Mouse (Mus musculus) embryonic facial prominence, embryonic 12.5 days (tissue): ENCODE data around the gene Hist1h1e. TPM values are rescaled to one million over a fixed set of nuclear protein-coding genes. Genes with fewer than 3 reads are reported as not detected.
"Not testable (repeated sequence)": the region's sequence is repeated elsewhere in the genome, so short reads cannot be mapped to it uniquely, and the experiment has no call there.

Experiments used
- ATAC-seq: fragments of 200-750 bp; cut with Nextera tagmentation; 2 replicates; pipeline ENCODE4 v1.8.0; 2017; ENCODE audit not compliant: insufficient number of reproducible peaks, insufficient read depth, low FRiP score, low TSS enrichment
- H3K27ac ChIP-seq: fragments of 300-500 bp; sonication (generic); 2 replicates; pipeline ENCODE4 v1.5.1; 2016; ENCODE audit warnings: mild to moderate bottlenecking
- H3K27me3 ChIP-seq: fragments of 300-500 bp; sonication (generic); 2 replicates; pipeline ENCODE4 v1.6.1; 2016; ENCODE audit warnings: mild to moderate bottlenecking, moderate library complexity
- H3K36me3 ChIP-seq: fragments of 300-500 bp; sonication (generic); 2 replicates; pipeline ENCODE4 v1.6.1; 2016; ENCODE audit warnings: mild to moderate bottlenecking
- H3K4me1 ChIP-seq: fragments of 300-500 bp; sonication (generic); 2 replicates; pipeline ENCODE4 v1.6.1; 2016
- H3K4me2 ChIP-seq: fragments of 300-500 bp; sonication (generic); replicated peaks from 2 replicates; pipeline ENCODE4 v1.6.1; 2016; ENCODE audit warnings: mild to moderate bottlenecking, moderate library complexity
- H3K4me3 ChIP-seq: fragments of 300-500 bp; sonication (generic); 2 replicates; pipeline ENCODE4 v1.5.1; 2016; ENCODE audit warnings: mild to moderate bottlenecking
- H3K9ac ChIP-seq: fragments of 300-500 bp; sonication (generic); 2 replicates; pipeline ENCODE4 v1.6.1; 2016; ENCODE audit warnings: mild to moderate bottlenecking, moderate library complexity
- H3K9me3 ChIP-seq: fragments of 300-500 bp; sonication (generic); 2 replicates; pipeline ENCODE4 v1.6.1; 2016; ENCODE audit warnings: mild to moderate bottlenecking, moderate library complexity
- WGBS: fragments of 180-500 bp; shearing (Covaris S2); methylation state at CpG from one replicate; pipeline ENCODE4 v1.1.7; 2016; 5-methylcytosine and 5-hydroxymethylcytosine counted together
- polyA plus RNA-seq: library from polyadenylated mRNA; unstranded; fragments of >200 nt; fragmentation: Nextera tagmentation; extraction: Ambion mirVana; gene quantifications from 2 replicates; pipeline ENCODE4 v1.2.1, GENCODE M21; 2016

Gene Hist1h1e
- polyA plus RNA-seq, 1 experiment from 2014 or later, result 22.6 TPM

DNA sequence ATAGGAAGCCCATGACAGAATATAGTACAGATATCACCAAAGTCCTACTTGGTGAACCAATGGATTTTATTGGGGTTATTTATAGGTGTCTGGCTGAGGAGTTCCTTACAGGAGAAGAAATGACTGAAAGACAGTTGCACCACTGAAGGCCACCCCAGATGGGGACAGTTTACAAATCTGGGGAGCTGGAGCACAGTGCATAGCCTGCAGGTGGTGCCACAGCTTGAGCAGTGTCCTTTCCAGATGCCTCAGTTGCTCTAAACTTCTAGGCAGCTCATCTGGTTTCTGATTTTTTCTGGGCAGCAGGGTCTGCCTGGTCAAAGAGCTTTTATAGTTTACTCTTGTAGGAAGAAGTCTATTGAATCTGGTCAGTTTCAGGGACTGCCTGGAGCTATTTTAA, 12.5 kb downstream of the Hist1h1e start:
- no peak overlapping the region for H3K4me3 ChIP-seq
- no peak overlapping the region for H3K27ac ChIP-seq
- H3K36me3 ChIP-seq, result no peaks in the 10 kb centered on the region
- H3K9me3 ChIP-seq, result no peaks in the 10 kb centered on the region
- no peaks in the 10 kb centered on the region for H3K4me1 ChIP-seq
- ATAC-seq, result no peak
- no peak overlapping the region for H3K4me2 ChIP-seq
- H3K27me3 ChIP-seq, result no peaks in the 10 kb centered on the region
- H3K9ac ChIP-seq, result no peak overlapping the region

GRCm38 (mm10) chr13:23609209-23609608, 13.1 kb downstream of the Hist1h1e start:
- no peaks in the 10 kb centered on the region for H3K9me3 ChIP-seq
- no peaks in the 10 kb centered on the region for H3K36me3 ChIP-seq
- ATAC-seq, result no peak
- 84% methylated on average over 4 of the region's 4 CpGs for WGBS
- H3K4me3 ChIP-seq, result no peak overlapping the region
- no peak overlapping the region for H3K9ac ChIP-seq
- no peak overlapping the region for H3K4me2 ChIP-seq
- H3K4me1 ChIP-seq, result no peaks in the 10 kb centered on the region
- no peaks in the 10 kb centered on the region for H3K27me3 ChIP-seq
- no peak overlapping the region for H3K27ac ChIP-seq

DNA sequence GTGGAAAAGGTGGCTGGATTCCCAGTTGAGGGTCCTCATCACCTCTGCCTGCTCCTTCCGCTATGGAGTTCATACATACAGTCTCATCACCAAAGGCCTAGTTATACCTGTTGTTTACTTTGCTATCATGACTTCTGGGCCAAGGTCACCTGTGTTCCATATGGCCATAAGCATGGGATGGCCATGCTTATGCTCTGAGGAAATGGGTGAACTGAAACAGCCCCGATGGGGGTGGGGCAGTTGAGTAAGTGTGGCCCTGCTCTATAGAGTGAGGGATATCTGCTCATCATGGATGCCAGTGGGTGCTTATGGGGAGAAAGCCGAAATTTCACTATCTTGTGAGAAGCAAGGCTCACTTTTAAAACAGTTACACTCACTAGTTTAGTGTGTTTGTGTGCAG, 17.3 kb downstream of the Hist1h1e start:
- Histone ChIP-seq H3K36me3 (no peaks in the 10 kb centered on the region), H3K4me2 (no peak overlapping the region), H3K4me1 (no peaks in the 10 kb centered on the region), H3K9me3 (no peaks in the 10 kb centered on the region), H3K9ac (no peak overlapping the region), H3K27me3 (no peaks in the 10 kb centered on the region), H3K4me3 (no peak overlapping the region), H3K27ac (no peak overlapping the region)
- no peak for ATAC-seq
- WGBS, result 90% methylated on average over 3 of the region's 3 CpGs

GRCm38 (mm10) chr13:23604452-23604851, 17.9 kb downstream of the Hist1h1e start:
- Histone ChIP-seq H3K4me2 (no peak overlapping the region), H3K36me3 (no peaks in the 10 kb centered on the region), H3K4me3 (no peak overlapping the region), H3K27ac (no peak overlapping the region), H3K4me1 (no peaks in the 10 kb centered on the region), H3K27me3 (no peaks in the 10 kb centered on the region), H3K9ac (no peak overlapping the region), H3K9me3 (no peaks in the 10 kb centered on the region)
- no peak for ATAC-seq
- 89% methylated on average over 3 of the region's 3 CpGs for WGBS

DNA sequence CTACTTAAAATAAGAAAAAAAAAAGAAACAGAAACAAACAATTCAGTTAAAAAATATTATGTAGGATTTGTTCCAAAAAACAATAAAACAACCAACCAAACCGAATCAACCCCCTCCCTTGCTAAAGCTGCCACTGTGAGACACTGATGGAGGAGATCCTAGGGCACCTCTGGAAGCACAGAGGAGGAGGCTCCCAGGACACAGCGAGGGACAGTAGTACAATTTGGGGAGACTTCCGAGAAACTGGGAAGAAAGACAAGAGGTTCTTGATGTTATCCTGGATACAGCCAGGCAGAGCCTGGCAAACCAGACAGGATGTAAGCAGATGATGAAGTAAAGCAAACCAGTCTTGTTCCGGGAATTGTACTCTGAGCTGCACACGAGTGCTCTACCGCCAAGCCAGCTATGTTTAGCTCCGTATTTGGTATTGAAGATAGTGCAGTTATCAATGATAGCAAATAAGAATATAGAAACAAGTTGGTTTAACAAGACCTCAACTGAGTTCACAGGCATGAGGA, 19.1 kb downstream of the Hist1h1e start:
- 81% methylated on average over 7 of the region's 7 CpGs for WGBS
- Histone ChIP-seq H3K4me3 (no peak overlapping the region), H3K36me3 (no peaks in the 10 kb centered on the region), H3K9ac (no peak overlapping the region), H3K27me3 (no peaks in the 10 kb centered on the region), H3K27ac (no peak overlapping the region), H3K4me1 (no peaks in the 10 kb centered on the region), H3K9me3 (no peaks in the 10 kb centered on the region), H3K4me2 (no peak overlapping the region)
- no peak for ATAC-seq

DNA sequence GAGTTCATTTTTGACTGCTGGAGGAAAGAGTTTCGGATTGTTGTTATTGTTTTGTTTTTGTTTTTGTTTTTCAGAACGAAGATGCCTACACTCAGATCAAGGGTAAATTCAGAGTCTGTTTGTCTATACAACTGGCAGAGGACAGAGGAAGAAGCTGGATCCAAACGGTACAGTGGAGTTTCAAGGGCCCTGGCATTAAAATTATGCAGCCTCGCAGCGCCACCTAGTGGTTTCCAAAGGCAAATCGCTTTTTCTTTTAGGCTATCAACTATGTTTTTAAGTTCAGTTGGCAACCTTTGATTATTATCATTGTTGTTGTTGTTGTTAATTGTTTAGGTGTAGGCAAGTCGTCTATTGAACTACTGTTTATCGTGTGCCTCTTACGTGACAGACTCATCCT, 24.4 kb downstream of the Hist1h1e start:
- Histone ChIP-seq H3K9me3 (no peaks in the 10 kb centered on the region), H3K4me1 (peaks cover 3% of the 10 kb centered on the region; the same call in 1 of the 2 replicates), H3K27ac (no peak overlapping the region), H3K4me2 (no peak overlapping the region), H3K27me3 (no peaks in the 10 kb centered on the region), H3K4me3 (no peak overlapping the region), H3K36me3 (no peaks in the 10 kb centered on the region), H3K9ac (no peak overlapping the region)
- WGBS, result 6% methylated on average over 9 of the region's 9 CpGs
- no peak for ATAC-seq

DNA sequence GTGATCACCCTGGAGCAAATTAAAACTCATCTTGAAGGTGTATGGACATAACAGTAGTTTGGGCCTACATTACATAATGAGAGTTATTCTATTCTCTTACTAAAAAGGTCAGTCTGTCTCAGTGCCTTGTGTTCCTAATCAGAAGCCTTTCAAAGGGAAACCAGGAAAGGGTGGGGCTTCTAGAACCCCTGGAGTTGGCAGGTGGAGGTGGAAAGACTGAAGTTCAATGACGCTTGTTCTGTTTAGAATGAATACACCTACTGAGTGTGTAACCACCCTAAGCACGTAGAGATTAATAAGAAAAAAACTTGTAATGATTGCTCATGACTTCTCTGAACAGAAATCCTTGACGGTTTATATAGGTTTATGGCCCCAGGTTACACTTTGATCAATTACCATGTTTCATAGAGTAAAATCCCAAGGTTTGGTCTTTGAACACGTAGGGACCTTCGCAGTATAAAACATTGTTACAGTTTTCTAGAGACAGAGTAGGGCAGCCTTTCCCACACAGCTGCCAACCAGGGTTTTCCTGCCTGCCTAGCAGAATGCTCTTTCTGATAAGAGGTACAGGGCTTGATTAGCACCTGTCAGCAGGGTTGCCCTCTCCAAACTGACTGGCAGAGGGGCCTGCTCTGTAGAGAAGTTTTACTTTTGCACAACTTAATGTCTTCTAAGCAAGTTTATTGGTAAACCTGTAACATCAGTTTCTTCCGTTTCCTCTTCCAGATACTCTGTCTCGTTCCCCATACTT, 26.6 kb downstream of the Hist1h1e start:
- Histone ChIP-seq H3K4me3 (no peak overlapping the region), H3K27me3 (no peaks in the 10 kb centered on the region), H3K27ac (no peak overlapping the region), H3K9me3 (no peaks in the 10 kb centered on the region), H3K4me1 (peaks cover 5% of the 10 kb centered on the region; the same call in 1 of the 2 replicates), H3K4me2 (no peak overlapping the region), H3K9ac (no peak overlapping the region), H3K36me3 (no peaks in the 10 kb centered on the region)
- ATAC-seq, result no peak
- WGBS, result 83% methylated on average over 7 of the region's 7 CpGs

DNA sequence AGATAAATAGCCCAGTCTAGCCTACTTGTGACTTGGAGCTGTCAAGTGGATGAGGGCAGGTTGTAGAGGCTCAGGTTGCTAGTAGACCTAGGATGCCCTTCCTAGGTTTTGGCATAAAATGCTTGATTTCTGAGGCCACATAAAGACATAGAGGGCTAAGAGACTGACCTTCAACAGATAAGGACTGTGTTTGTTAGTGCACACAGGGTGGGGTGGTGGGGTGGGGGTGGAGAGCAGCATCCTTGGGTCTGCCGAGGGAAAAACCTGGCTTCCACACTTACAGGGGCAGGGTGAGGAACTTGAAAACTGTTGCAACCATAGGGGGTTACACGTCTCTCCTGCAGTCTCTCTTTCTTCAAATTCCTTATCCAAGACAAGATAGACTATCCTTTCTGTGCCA, 27.2 kb downstream of the Hist1h1e start:
- Histone ChIP-seq H3K4me2 (no peak overlapping the region), H3K9ac (no peak overlapping the region), H3K27ac (no peak overlapping the region), H3K36me3 (no peaks in the 10 kb centered on the region), H3K4me1 (peaks cover 5% of the 10 kb centered on the region; the same call in 1 of the 2 replicates), H3K4me3 (no peak overlapping the region), H3K27me3 (no peaks in the 10 kb centered on the region), H3K9me3 (no peaks in the 10 kb centered on the region)
- ATAC-seq, result no peak
- WGBS, result 75% methylated on average over 2 of the region's 2 CpGs

DNA sequence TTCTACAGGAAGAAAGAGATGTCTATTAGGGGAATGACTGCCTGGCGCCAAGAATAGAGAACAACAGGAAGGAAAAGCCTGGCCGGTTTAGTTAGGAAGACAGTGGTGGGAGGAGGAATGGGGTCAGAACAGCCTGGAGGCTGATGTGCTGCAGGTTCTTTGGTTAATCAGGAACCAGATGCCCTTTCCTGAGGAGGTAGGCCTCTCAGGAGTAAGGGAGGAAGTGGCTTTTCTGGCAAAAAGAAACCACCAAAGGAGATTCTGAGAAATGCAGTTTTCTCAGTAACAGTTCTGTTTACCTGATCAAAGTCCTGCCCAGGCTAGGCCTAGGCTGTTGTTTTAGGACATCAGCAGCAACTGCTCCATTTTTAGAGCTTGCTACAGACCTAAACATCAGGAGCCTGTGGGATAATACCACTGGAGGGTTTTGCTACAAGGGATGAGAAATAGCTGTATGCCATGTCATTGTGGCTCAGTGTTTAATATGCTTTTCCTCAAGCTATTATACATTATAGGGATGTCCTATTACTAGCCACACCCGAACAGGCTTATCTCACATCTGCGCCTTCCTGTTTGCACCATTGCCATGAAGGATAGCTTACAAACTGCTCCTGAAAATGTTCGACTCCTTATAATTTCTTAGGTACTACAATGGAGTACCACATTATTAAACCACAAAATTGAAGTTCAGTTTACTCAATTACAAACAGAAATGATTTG, 29.1 kb downstream of the Hist1h1e start:
- no peak for ATAC-seq
- Histone ChIP-seq H3K4me2 (no peak overlapping the region), H3K27ac (no peak overlapping the region), H3K9ac (no peak overlapping the region), H3K9me3 (no peaks in the 10 kb centered on the region), H3K27me3 (no peaks in the 10 kb centered on the region), H3K36me3 (no peaks in the 10 kb centered on the region), H3K4me1 (peaks cover 5% of the 10 kb centered on the region; the same call in 1 of the 2 replicates), H3K4me3 (no peak overlapping the region)
- WGBS, result 69% methylated on average over 5 of the region's 5 CpGs

GRCm38 (mm10) chr13:23592614-23593013, 29.7 kb downstream of the Hist1h1e start:
- no peak overlapping the region for H3K27ac ChIP-seq

GRCm38 (mm10) chr13:23591886-23592285, 30.5 kb downstream of the Hist1h1e start:
- not testable (repeated sequence) for H3K9ac ChIP-seq, H3K4me3 ChIP-seq, ATAC-seq, H3K27ac ChIP-seq, H3K9me3 ChIP-seq, H3K4me1 ChIP-seq, H3K27me3 ChIP-seq, H3K36me3 ChIP-seq, H3K4me2 ChIP-seq
- WGBS, result 94% methylated on average over 7 of the region's 7 CpGs

More at GRCm38 (mm10) chr13:23592614-23593013, 29.7 kb downstream of the Hist1h1e start:
- ATAC-seq, result no peak
- Histone ChIP-seq H3K4me3 (no peak overlapping the region), H3K4me2 (no peak overlapping the region), H3K27me3 (no peaks in the 10 kb centered on the region), H3K4me1 (peaks cover 5% of the 10 kb centered on the region; the same call in 1 of the 2 replicates), H3K9me3 (no peaks in the 10 kb centered on the region), H3K36me3 (no peaks in the 10 kb centered on the region), H3K9ac (no peak overlapping the region)
- 72% methylated on average over 7 of the region's 7 CpGs for WGBS

DNA sequence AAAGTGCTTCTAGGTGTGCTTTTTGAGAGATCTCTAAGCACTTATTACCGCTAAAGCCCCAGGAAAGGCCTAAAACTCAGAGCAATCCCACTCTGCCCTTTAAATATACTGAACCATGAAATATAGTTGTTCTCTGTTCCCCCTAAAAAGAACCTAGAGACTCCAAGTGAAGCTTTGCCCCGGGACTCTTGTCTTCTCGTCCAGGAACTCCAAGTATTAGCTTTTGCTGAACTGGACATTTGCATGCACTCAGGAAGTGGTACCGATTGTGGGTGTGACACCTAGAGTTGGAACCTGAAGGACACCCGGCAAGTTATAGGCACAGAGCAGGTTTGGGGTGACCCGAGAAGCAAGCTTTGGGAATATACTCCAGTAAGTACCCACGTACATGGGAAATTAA, 31.2 kb downstream of the Hist1h1e start:
- no peaks in the 10 kb centered on the region for H3K9me3 ChIP-seq

More for the DNA sequence above, 31.2 kb downstream of the Hist1h1e start:
- H3K36me3 ChIP-seq, result no peaks in the 10 kb centered on the region
- no peak overlapping the region for H3K4me2 ChIP-seq
- no peak overlapping the region for H3K4me3 ChIP-seq
- 90% methylated on average over 7 of the region's 7 CpGs for WGBS
- no peak for ATAC-seq
- H3K27ac ChIP-seq, result no peak overlapping the region
- H3K9ac ChIP-seq, result no peak overlapping the region
- peaks cover 8% of the 10 kb centered on the region; the same call in 1 of the 2 replicates for H3K4me1 ChIP-seq
- H3K27me3 ChIP-seq, result no peaks in the 10 kb centered on the region
